Mouse (Mus musculus) gonadal fat pad, adult 2 months (tissue): Measurements from ENCODE around the gene Gucd1. TPM values are rescaled to one million over a fixed set of nuclear protein-coding genes. Genes with fewer than 3 reads are reported as not detected.
"Not testable (repeated sequence)": the region's sequence is repeated elsewhere in the genome, so short reads cannot be mapped to it uniquely, and the experiment has no call there.

Experiments used
- DNase-seq: peaks from one replicate; pipeline ENCODE4 v3.0.0-alpha.2; 2012; ENCODE audit warnings: low read depth
- polyA plus RNA-seq: library from polyadenylated mRNA; depleted of rRNA; stranded (reverse); fragments of >200 nt; gene quantifications from 2 replicates; pipeline ENCODE4 v1.2.3, GENCODE M21; 2012; rRNA removed

The Gucd1 gene
- 47.6 and 51.9 TPM in 2 replicates for polyA plus RNA-seq

DNA sequence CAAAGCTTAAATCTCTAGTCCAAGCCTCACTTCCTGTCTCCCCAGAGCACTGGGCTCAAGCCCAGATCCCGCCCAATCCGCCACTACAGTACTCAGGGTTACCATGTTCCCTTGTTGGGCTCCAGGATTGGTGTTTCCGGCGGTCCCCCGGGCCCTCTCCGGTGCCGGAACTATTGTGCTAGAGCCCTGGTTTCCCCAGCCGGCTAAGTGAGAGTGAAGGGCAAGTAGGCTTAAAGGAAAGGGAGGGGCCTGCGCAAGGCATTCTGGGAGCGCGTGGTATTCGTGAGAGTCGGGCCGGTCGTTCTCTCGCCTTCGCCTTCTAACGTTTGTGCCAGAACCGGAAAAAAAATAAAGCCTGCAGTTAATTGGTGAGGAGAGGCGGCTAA is at the start of gene Gucd1:
Gene Gucd1, minus strand, starts transcription at position 215 of the 386 bp plus-strand sequence.
- peak; percentile 77 for DNase-seq

DNA sequence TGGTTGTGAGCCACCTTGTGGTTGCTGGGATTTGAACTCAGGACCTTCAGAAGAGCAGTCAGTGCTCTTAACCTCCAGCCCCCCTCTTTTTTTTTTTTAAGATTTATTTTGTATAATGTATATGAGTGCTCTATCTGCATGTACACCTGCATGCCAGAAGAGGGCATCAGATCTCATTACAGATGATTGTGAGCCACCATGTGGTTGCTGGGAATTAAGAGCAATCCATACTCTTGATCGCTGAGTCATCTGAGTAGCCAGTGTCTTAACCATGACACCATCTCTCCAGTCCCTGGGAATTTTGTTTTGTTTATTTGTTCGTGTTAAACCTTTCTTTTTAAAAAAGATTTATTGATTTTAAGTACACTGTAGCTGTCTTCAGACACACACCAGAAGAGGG is 49.0 kb upstream of the Gucd1 start:
- not testable (repeated sequence) for DNase-seq

DNA sequence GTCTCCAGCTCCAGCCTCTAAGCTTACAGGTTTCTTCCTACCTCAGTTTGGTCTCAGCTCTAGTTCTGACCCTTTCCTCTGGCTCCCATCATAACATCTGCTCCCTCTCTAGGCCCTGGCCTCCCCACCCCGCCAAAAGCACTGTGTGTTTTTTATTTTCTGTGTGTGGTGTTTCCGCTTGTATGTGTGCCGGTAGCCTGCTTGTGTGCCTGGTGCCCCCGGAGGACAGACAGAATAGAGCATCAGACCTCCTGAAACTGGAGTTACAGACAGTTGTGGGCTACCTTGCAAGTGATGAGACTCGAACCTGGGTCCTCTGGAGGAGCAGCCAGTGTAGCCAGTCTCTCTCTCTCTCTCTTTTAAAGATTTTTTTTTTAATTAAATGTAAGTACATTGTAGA is 48.5 kb upstream of the Gucd1 start:
- DNase-seq: no peak

DNA sequence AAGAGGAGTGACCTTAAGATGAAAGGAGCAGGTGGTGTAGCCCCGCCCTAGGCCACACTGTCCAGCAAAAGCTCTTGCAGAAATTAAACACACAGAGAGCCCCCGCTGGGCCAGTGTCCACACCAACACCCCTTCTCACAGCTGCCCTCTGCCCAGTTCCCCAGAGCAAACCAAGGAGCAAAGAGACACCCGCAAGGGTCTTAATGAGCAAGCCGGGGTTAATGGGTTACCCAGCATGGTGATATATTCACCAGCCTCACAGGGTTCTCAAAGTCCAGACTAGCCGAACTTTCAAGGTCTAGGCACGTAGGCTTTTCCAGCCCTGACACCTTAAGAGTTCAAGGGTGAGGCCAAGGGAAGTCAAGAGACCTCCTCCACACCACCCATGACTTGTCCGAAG is 48.1 kb upstream of the Gucd1 start:
- no peak for DNase-seq

DNA sequence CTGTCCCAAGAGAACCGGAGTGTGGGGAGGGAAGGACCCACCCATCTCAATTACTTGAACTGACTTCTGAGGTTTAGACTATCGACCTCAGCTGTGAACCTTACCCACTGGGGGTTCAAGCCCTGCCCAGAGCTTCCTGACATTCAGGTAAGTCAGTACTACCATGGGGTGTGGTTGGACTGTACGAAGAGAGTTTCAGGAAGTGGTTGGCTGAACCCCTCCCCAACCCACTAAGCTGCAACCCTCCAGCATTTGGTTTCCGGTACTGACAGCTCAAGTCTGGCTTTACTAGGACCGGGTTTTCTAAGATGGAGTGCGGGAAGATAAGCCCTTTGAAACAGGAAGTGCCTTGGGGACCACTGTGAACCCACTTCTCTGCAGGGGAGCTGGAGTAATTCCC is 47.7 kb upstream of the Gucd1 start:
- no peak for DNase-seq

DNA sequence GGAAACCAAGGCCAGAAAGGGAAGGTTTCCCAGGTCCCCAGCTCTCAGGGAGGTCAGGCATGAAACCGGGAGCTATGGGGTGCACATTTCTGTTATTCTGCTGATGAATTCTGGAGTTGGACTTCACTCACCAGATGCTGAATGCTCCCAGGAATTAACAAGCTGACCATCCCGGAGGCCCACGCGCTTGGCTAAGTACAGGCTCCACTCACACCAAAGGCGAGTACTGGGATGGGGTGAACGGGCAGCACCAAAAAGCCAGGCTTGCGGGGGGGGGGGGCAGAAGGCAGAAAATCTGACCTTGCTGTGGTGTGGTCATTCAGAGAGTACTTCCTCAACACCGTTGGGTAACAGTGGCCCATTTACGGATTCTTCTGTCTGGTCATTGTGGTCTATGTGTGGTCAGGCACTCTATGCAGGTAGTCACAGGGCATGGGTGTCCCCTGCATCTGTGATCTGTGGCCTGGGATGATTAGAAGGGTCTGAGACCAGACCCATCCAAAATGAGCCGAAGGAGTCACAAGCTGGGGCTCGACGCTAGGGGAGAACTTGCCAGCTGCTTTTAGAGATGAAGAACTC is 47.0 kb upstream of the Gucd1 start:
- DNase-seq: no peak

DNA sequence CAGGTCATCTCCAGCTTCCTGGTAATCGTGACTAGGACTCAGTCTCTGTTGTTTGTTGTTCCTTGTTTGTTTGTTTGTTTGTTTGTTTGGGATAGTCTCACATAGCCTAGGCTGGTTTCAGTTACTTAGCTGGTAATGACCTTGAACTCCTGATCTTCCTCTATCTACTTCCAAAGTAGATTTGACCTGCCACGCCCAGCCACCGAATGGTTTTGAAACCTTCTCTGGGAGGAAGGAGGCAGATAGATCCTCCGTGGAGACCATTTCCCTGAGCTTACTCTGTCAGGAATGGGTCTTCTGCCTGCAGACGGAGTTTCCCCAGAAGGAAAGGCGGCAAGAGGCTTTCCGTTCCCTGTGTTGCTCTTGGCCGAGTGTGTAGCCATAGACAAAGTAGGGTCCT is 44.8 kb upstream of the Gucd1 start:
- no peak for DNase-seq

DNA sequence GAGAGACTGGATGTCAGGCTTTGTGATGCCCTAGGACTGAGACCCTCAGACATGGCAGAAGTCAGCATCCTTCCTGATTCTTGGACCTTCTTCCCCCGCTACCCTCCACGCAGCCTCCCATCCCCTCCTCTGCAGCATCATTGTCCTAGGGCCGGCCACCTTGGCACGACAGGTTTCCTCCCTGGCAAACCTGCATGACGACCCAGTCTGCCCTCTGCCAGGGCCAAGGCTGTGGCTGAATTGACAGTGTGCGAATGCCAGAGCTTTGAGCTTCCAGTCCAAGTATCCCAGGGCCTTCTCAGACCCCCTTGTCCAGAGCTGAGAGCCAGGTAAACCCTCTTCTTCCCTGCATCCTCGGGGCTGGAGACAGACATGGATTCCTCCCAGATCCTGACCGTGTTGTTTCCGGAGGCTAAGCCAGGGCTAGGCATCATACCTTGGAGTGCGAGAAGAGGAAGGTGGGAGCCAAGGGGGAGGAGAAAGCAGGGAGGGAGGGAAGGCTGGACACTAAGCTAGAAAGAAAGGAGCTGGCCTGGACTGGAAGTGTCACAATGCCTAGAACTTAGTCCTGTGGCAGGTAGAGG is 43.4 kb upstream of the Gucd1 start, which contains the start of gene Ggt1:
Gene Ggt1, plus strand, starts transcription at position 534 of the 584 bp plus-strand sequence.
- DNase-seq: no peak

DNA sequence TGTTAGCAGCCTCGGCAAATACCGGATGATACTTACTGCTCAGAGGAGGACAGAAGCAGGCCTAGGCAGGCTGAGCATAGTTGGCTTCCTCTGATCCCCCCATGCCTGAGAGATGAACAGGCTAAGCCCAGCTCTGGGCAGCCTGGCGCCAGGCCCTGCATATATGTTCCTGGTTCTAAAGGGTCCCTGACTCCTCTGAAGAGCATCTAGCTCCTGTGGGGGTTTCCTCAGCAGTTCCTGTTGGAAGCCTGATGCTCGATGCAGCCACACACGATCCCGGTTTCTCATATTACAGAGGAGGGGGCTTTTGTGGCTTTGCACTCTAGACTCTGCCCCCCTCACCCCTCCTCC is 42.8 kb upstream of the Gucd1 start:
- no peak for DNase-seq

DNA sequence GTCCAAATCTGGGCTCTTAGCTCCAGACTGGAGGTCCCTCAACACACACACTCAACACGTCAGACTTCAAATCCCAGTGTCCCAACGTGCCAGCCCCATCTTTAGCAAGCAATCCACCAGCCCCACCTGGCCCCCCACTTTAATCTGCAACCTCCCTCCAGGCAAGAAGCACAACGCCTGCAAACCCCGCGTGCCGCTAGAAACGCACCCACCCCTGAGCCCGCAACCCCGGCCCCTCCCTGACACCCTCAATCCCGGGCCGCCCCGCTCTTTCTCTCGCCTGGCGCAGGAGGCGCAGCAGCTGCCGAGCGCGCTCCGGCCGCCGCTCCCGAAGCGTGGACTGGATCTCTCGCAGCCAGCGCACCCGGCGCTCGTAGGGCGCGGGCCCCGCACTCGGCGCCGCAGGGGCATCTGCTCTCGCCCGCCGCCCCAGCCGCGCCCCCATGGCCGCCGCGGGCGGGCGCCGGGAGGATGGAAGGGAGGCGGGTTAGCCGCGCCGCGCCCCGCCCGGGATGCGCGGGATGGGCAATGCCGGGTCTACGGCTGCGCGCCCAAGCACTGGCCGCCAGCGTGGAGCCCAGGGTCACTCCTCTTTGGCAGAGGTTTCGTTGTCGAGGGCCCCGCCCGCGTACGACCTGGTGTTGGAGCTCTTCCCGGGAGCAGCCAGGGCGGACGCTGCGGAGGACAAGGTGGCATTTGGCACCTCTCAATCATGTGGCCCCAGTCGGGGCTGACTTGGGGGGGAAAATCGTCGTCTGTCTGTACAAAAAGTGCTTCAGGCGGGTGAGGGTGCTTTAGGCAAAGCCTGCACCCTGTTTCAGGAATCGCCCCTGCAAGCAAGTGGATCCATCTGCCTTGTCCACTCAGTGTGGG is 42.1 kb upstream of the Gucd1 start, which contains the start of gene Lrrc75b:
Gene Lrrc75b, minus strand, starts transcription at position 655 of the 873 bp plus-strand sequence.
- no peak for DNase-seq

DNA sequence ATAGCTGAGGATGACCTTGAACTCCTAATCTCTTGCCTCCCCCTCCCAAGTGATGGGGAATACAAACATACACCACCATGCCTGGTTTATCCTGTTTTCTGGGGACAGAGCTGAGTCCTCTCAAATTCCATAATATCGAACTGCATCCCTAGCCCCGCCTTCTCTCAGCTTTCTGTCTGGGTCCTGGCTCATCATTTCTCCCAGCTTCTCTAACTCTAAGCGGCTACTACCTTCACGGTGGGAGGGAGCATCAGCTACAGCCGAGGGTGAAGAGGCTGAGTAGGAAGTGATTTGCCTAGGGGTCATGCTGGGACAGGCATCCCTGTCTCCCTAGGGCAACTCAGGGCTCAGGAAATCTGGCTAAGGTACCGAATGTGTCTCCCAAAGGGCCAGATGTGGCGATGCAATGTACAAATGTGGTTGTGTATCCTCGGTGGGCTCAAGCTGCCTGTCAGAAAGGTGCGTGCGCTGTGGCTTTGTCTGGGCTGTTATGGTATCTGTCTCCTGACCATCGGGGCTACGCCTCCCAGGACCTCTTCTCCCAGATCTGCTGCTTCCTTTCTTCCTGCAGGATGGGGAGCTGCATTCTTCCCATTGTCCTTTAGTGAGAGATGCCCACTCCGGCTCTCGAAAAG is 41.4 kb upstream of the Gucd1 start:
- DNase-seq: no peak

DNA sequence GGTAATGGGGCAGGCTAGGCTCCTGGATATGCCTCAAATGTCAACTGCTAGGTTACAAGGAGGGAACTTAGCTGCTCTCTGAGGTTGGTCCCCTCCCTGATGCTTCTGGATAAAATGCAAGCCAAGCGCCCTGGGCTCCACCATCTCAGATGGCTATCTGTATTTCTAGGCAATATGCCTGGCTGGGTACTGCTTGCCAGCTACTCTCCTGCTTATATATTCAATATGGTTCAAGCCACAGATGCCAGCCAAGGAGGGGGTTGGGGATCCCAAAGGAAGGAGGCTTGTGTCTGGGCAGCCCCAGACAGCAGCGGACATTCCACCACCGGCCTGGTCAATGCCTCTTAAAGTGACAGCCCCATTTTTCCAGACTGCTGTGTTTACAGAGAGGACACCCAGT is 40.7 kb upstream of the Gucd1 start:
- peak; percentile 56 for DNase-seq

DNA sequence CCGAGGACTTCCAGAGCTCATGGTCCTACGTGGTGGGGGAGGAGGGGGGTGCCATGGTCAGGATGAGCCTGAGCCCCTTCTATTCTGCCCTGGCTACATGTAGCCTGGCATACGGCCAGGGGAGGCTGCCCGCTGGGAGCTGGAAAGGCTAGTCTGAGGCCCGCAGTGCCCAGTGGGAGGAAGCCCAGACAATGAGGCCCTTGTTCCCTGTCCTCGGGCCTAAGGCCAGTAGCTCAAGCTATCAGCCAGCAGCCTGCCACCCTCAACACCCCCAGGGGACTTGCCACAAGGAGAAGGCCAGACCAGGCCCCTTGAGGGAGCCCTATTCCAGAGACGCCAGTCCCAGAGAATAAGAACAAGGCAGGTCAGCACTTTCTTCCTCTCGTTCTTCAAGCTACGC is 38.3 kb upstream of the Gucd1 start:
- DNase-seq: no peak

DNA sequence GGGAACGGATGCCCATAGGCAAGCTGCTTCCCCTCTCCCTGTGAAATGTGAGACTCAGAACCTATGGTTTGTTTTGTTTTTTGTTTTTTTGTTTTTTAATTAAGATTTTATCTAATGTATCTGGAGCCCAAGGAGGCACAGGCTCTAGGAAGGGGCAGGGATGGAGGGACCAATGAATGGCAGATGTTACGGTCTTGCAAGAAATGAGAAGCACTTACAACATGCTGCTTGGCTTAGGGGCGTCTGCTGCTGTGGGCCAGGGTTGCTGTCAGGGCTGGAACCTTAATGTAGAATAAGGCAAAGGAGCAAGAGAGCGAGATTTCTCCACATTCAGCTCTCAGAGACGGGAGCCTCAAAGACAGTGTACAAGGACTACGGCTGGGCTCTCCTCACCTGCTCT is 37.8 kb upstream of the Gucd1 start:
- DNase-seq: no peak

DNA sequence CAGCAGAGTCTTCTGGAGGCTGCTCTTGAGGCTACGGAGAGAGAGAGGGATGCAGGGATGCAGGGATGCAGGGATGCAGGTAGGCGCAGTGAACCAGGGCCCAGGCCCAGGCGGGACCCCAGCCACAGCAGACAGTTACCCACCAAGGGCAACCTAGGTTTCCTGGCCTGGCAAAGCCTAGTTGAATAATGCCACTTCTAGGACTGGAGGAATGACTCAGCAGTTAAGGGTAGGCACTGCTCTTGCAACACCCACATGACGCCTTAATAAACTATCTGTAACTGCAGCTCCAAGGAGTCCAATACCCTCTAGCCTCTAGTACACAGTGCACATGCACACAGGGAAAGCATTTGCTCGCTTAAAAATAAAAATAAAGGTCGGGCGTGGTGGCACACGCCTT is 36.3 kb upstream of the Gucd1 start:
- no peak for DNase-seq

DNA sequence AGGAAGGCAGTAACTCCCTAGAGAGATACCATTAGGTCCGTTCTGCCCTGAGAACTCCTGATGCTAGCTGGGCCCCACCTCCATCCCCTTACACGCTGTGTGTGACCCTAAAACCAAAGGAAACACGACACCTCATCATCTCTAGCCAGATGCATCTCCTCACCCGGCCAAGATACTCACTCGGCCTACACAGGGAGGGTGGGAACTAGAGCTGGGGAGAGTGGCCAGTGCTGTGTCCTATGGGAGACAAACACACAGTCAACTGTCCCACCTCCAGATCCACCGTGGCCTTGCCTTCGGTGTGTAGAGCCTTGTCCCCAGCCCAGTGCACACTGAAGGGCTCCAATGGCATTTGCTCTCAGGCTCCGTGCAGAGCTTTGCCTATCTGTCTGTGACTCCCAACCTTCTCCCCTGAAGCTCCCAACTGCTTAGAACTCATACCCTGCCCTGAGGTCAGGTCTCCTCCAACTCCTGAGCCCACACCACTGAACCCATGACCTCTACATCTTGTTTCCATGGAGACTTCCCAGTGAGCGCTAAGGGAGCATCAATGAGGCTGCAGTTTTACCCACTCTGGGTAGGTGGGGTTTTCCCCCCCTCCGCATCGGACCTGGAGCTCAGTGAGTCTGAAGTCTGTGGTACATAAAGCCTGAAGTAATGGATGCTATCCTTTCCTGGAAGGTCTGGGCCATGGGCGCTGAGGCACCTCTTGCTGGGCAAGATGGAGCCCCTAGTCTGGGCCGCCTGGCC is 35.1 kb upstream of the Gucd1 start:
- no peak for DNase-seq

DNA sequence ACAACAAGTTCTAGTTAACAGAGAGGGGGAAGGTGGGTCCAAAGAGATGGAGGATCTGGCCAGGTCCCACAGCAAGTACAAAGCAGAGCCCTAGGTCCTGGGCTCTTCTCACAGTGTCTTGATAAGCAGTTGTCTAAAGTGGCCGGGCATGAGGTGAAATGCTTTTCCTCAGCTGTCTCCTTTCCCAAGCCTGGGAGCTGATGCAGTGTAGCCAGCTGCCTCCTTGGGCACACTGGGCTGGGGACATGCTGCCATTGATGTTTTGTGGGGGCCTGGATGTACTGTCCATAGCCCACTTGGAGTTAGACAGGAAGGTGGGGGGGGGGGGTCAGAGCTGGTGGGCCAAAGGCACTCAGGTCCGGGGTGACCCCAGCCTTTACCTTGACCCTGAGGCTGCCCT is 34.3 kb upstream of the Gucd1 start:
- no peak for DNase-seq

DNA sequence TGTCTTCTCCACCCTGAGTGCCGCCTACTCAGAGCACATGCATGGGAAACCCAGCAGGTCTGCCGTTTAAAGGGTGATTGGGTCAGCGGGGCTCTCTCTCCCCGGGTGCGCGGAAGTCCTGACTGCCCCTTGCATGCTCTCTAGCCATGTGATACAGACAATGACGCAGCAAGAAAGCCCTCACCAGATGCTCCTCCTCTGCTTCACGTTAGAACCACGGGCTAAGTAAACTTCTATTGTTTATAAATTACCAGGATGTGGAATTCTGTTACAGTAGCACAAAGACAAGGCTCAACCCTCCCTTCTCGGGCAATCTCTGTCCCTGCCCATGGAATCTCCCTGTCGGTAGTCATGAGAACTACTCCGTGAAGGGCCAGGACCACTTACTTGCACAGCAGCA is 33.4 kb upstream of the Gucd1 start:
- no peak for DNase-seq

DNA sequence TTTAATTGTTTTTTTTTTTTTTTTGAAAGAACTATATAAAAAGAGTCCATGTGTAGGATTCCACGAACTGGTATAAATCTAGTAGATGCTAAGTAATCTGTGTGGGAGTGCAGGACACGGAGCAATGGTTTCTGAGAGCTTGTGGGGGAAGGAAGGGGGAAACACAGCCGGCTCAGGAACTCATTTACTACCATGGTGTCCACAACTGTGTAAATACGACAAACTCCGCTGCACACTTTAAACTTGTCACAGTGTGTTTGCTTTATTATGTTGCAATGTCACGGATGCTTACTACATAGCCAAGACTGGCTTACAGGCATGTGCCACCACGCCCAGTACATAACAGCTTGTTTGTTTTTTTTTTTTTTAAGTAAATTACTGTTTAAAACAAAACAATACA is 32.1 kb upstream of the Gucd1 start:
- no peak for DNase-seq

DNA sequence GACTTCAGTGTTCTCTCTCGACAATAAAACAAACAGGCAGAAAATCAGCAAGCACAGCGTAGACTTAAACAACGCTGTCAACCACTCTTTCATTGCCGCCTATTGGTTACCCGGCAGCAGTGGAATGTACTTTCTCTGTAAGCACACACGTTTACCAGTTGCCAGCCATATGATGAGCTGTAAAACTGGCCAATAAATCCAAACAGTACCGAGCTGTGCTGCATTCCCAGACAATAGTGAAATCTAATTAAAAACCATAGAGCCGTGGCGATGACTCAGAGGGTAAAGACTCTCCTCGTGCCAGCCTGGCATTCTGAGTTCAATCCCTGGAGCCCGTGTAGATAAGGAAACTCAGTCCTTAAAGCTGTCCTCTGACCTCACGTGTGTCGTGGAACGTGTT is 30.7 kb upstream of the Gucd1 start:
- DNase-seq: no peak

DNA sequence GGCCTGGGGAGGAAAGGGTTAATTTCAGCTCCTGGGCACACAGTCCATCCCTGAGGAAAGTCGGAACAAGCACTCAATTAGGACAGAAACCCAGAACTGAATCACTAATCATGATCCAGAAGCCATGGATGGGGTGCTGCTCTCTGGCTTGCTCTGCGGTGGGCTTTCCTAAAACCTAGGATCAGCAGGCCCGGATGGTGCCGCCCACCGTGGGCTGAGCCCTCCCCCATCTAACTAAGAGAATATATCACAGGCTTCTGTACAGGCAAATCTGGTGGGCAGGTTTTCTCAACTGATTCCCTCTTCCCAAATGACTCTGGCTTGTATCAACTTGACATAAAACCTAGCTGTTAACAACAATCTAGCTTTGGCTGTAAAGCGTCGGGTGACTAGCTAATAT is 30.1 kb upstream of the Gucd1 start:
- DNase-seq: no peak

DNA sequence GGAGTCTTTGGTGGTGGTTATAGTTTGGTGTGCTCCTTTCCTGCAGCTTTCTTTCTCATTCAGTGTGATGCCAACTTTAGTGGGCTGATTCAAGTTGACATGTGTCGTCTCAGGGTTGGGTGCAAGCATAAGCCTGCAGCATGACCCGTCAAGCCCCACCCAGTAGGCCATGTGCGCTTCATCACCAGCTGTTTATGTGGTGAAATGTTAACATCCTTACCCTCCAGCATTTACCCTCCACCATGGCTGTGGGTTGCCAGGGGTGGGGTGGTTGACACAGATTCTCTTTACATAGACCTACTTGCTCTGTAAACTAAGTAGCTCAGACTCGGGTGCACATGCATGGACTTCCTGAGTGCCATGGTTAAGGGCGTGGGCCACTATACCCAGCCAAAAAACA is 18.4 kb upstream of the Gucd1 start:
- no peak for DNase-seq
